Mouse (Mus musculus): ENCODE results near the gene 4930404H24Rik.

4930404H24Rik gene

DNA sequence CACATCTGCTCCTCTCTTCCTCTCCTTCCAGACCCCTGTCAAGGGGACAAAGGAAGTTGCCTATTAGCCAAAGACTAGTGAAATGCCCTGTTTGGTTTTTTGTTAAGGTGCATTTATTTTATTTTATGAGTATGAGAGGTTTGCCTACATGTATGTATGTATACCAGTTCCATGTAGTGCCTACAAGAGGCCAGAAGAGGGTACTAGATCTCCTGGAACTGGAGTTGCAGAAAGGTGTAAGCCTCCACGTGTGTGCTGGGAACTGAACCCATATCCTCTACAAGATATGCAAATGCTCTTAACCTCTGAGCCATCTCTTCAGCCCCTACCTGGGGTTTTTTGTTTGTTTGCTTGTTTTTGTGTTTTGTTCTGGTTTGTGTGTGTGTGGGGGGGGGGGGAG, 41.4 kb downstream of the 4930404H24Rik start:
- no peak for DNase-seq (ENCODE audit: low spot score)

DNA sequence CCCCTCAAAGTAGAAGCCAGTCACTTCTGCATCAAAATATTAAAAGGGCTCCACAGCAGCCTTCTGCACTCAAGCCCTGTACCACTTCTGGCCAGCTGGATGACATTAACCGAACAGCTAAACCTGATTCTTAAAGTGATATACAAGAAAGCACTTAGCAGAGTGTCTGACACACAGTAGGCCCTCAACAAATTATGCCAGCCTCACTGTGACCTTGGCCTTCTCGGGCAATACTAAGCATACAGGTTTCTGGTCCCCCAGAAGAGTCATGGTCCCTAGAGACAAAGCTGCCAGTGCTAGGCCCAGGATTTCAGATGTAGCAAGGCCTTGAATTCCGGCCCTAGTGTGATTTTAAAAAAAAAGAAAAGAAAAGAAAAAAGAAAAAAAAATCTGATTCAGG, 46.3 kb downstream of the 4930404H24Rik start:
- DNase-seq (ENCODE audit: low spot score): no peak

DNA sequence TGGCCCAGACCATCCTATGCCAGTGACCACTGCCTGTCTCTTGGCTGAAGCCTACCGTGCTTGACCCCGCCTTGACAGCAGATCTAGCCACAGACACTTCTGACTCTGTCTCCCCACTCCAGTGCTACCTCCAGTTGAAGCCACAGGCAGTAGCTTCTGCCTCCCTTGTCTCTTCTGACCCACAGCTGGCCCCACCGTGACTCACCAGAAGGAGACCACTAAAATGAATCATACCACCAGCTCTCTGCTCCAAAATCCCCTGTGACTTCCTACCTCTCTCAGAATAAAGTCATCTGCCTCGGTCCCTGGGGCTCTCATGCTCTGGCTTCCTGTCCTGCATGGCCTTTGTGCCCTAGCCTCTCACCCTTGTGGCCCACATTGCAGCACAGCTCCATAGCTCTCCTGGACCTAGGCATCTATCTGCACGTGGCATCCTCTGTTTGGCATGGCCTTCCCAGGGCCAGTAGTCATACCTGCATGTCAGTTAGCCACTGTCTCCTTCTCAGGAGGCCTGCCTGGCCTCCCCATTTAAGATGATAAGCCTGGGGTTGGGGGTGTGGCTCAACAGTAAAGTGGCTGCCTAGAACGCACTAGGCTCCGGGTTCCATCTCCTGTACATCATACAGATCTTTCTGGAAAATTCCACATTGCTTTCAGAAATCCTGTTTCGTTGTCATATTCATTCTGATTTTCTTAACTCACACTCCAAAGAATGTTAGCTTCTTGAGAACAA, 50.5 kb downstream of the 4930404H24Rik start:
- DNase-seq (ENCODE audit: low spot score): no peak
